Mouse (Mus musculus) C2C12 (cell line): ENCODE data around the gene Dst.

Experiments
- CTCF ChIP-seq: IDR thresholded peaks from one replicate; pipeline ENCODE4 v1.5.1; 2011; ENCODE audit not compliant: control insufficient read depth, insufficient read depth, insufficient read length
- MAX ChIP-seq: IDR thresholded peaks from one replicate; pipeline ENCODE4 v1.6.1; 2011; ENCODE audit warnings: mild to moderate bottlenecking, control low read depth
- MYOG ChIP-seq: IDR thresholded peaks from one replicate; pipeline ENCODE4 v1.6.1; 2011; ENCODE audit not compliant: control insufficient read depth, insufficient read length; ENCODE audit errors: extremely low read depth
- USF1 ChIP-seq: IDR thresholded peaks from one replicate; pipeline ENCODE4 v1.6.1; 2011; ENCODE audit warnings: low read depth, mild to moderate bottlenecking, control low read depth, moderate library complexity

GRCm38 (mm10) chr1:34096923-34097322 lies 188.9 kb downstream of the Dst start:
- no peak for TF ChIP-seq CTCF
- TF ChIP-seq USF1: no peak
- no peak for TF ChIP-seq MAX
- no peak for TF ChIP-seq MYOG
